ENCODE assay signal across 14 mouse cellular contexts in the genomic region with DNA sequence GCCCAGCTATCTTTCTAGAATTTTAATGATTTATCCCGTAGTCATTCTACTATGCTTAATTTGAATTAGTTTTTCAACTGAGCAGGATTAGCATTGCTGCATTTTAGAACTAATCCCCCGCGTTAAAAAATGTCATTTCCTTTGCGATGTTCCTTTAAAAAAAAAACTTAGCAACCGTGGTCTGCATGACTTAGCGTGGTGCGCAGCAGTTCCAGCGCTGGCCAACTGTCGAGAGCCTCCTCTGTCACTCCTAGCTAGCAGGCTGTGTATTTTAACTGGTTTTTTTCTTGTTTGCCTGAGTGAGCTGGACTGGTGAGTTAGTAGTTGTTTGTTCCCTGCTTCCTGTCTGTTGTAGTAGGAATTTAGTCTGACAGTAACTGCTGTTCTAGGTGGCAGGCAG. TPM values are rescaled to one million over a fixed set of nuclear protein-coding genes. Genes with fewer than 3 reads are reported as not detected.
DNase-seq lines count a peak whose midpoint lies in the region; ATAC-seq and TF ChIP-seq lines count a peak whose summit lies in the region.
"Had no signal": no experiment of that assay in that cellular context is flagged by ENCODE, and none has a peak within 500 bp of the region (broad histone marks: within the 10 kb centered on the region; RNA-seq: fewer than 3 reads in every experiment).

No protein-coding gene starts in this region.

- WGBS in kidney, adult 2 months: 51% methylated on average over 9 of the region's 9 CpGs
- WGBS in kidney, embryonic 15.5 days: 85% methylated on average over 9 of the region's 9 CpGs
- 59% methylated on average over 9 of the region's 9 CpGs for WGBS in lung, embryonic 14.5 days
- 51% methylated on average over 9 of the region's 9 CpGs for WGBS in lung, adult 2 months
- WGBS in heart, postnatal 0 days: 69% methylated on average over 9 of the region's 9 CpGs

- no peaks in the 10 kb centered on the region for H3K9me3 ChIP-seq in kidney, embryonic 15.5 days (replicated peaks)
- H3K9me3 ChIP-seq in lung, embryonic 14.5 days (ENCODE audit: low read depth, low read length): no peaks in the 10 kb centered on the region
- H3K9me3 ChIP-seq in heart, postnatal 0 days (replicated peaks; ENCODE audit: control insufficient read depth, low read length): no peaks in the 10 kb centered on the region
- H3K9me3 ChIP-seq: forebrain, embryonic 10.5 days; limb, embryonic 10.5 days had no signal

- H3K4me2 ChIP-seq in kidney, embryonic 15.5 days: no peak overlapping the region
- H3K4me2 ChIP-seq in lung, embryonic 14.5 days: no peak overlapping the region
- H3K4me2 ChIP-seq in heart, postnatal 0 days (ENCODE audit: low read depth, low read length): no peak overlapping the region

- H3K27ac ChIP-seq in kidney, adult 2 months (ENCODE audit: insufficient read depth, low read depth, low read length): no peak overlapping the region
- H3K27ac ChIP-seq in kidney, embryonic 15.5 days: no peak overlapping the region
- no peak overlapping the region for H3K27ac ChIP-seq in lung, embryonic 14.5 days (ENCODE audit: low read depth)
- peak overlapping the region; percentile 75; the same call in 1 of the 2 replicates for H3K27ac ChIP-seq in heart, postnatal 0 days (ENCODE audit: low read depth)
- H3K27ac ChIP-seq: forebrain, embryonic 10.5 days; kidney, postnatal 0 days; limb, embryonic 10.5 days; macrophage had no signal

- no peak for ATAC-seq in kidney, embryonic 15.5 days (replicated peaks; ENCODE audit: low FRiP score)
- ATAC-seq in lung, embryonic 14.5 days (ENCODE audit: insufficient read depth): no peak; the same call in 1 of the 2 replicates
- no peak for ATAC-seq in heart, postnatal 0 days (ENCODE audit: insufficient read depth, low read depth)
- no peak for ATAC-seq in erythroid progenitor cell, adult 5-6 weeks (replicated peaks; ENCODE audit: low FRiP score, poor library complexity, severe bottlenecking)
- ATAC-seq: hindbrain, embryonic 16.5 days had no signal

- H3K4me3 ChIP-seq in kidney, adult 2 months (ENCODE audit: insufficient read depth, low read depth, low read length): no peak overlapping the region
- no peak overlapping the region for H3K4me3 ChIP-seq in kidney, embryonic 15.5 days (replicated peaks)
- no peak overlapping the region for H3K4me3 ChIP-seq in lung, embryonic 14.5 days (ENCODE audit: low read depth, low read length)
- H3K4me3 ChIP-seq in lung, adult 2 months (replicated peaks; ENCODE audit: extremely low read depth, low read depth, low read length): no peak overlapping the region
- H3K4me3 ChIP-seq in heart, postnatal 0 days (ENCODE audit: low read depth, low read length): no peak overlapping the region
- H3K4me3 ChIP-seq: forebrain, embryonic 10.5 days; limb, embryonic 10.5 days had no signal

- no peak overlapping the region for H3K9ac ChIP-seq in kidney, embryonic 15.5 days
- H3K9ac ChIP-seq in lung, embryonic 14.5 days: no peak overlapping the region
- H3K9ac ChIP-seq in heart, postnatal 0 days (replicated peaks; ENCODE audit: low read depth, low read length): no peak overlapping the region

- H3K27me3 ChIP-seq in kidney, adult 2 months (replicated peaks; ENCODE audit: control insufficient read depth, insufficient read depth, low read length): no peaks in the 10 kb centered on the region
- H3K27me3 ChIP-seq in kidney, embryonic 15.5 days: no peaks in the 10 kb centered on the region
- H3K27me3 ChIP-seq in lung, embryonic 14.5 days (ENCODE audit: insufficient read depth, low read length): no peaks in the 10 kb centered on the region
- H3K27me3 ChIP-seq in heart, postnatal 0 days (ENCODE audit: control insufficient read depth, insufficient read depth, low read length): no peaks in the 10 kb centered on the region

- TF ChIP-seq CTCF in kidney, adult 2 months (conservative IDR thresholded peaks at IDR 0.05; ENCODE audit: insufficient read depth, insufficient read length, low read depth, low read length): no peak
- TF ChIP-seq CTCF in lung, embryonic 14.5 days (IDR thresholded peaks at IDR 0.05; ENCODE audit: low read depth): no peak
- TF ChIP-seq CTCF in lung, adult 2 months (IDR thresholded peaks at IDR 0.05; ENCODE audit: insufficient read depth, low read length): no peak
- TF ChIP-seq CTCF in heart, postnatal 0 days (IDR thresholded peaks at IDR 0.05; ENCODE audit: low read depth): no peak

- no peak for TF ChIP-seq POLR2A in kidney, adult 2 months (IDR thresholded peaks at IDR 0.05; ENCODE audit: low read depth, low read length)
- TF ChIP-seq POLR2A in lung, adult 2 months (IDR thresholded peaks at IDR 0.05; ENCODE audit: borderline replicate concordance, extremely low read depth, low read depth, low read length): no peak

- no peaks in the 10 kb centered on the region for H3K36me3 ChIP-seq in kidney, adult 2 months (ENCODE audit: control insufficient read depth, insufficient read depth, low read length)
- H3K36me3 ChIP-seq in kidney, embryonic 15.5 days: peaks cover 10% of the 10 kb centered on the region
- no peaks in the 10 kb centered on the region for H3K36me3 ChIP-seq in lung, embryonic 14.5 days (ENCODE audit: insufficient read depth)
- no peaks in the 10 kb centered on the region for H3K36me3 ChIP-seq in heart, postnatal 0 days (replicated peaks; ENCODE audit: control insufficient read depth, insufficient read depth, low read length)

- peak; percentile 31 for DNase-seq in kidney, adult 2 months
- DNase-seq in lung, embryonic 14.5 days: peak; percentile 56
- no peak for DNase-seq in lung, adult 2 months
- peak; percentile 35 for DNase-seq in heart, postnatal 0 days (ENCODE audit: low spot score)
- DNase-seq in right cerebral cortex, postnatal 14 days: peak; percentile 32
- DNase-seq: cerebellum, adult 2 months; thymus, adult 18-20 months had no signal

- peaks cover 22% of the 10 kb centered on the region for H3K4me1 ChIP-seq in kidney, adult 2 months (ENCODE audit: control insufficient read depth, insufficient read depth, low read length)
- H3K4me1 ChIP-seq in kidney, embryonic 15.5 days: peaks cover 12% of the 10 kb centered on the region
- H3K4me1 ChIP-seq in lung, embryonic 14.5 days (ENCODE audit: insufficient read depth): peaks cover 4% of the 10 kb centered on the region; the same call in 1 of the 2 replicates
- H3K4me1 ChIP-seq in lung, adult 2 months (ENCODE audit: control insufficient read depth, insufficient read depth, low read length): peaks cover 10% of the 10 kb centered on the region
- H3K4me1 ChIP-seq in heart, postnatal 0 days (ENCODE audit: control insufficient read depth, insufficient read depth): peaks cover 21% of the 10 kb centered on the region
- H3K4me1 ChIP-seq: limb, embryonic 10.5 days had no signal

- no peak for TF ChIP-seq EP300 in heart, postnatal 0 days (IDR thresholded peaks at IDR 0.05; ENCODE audit: low read depth)

RNA-seq across cellular contexts. Expression of gene Zfand3, which starts 48.9 kb away (rescaled TPM):
- 103 and 111 TPM in 2 replicates for polyA plus RNA-seq in kidney, adult 2 months (2012; rRNA removed)
- polyA plus RNA-seq in kidney, embryonic 15.5 days (2015; fragmentation: Nextera tagmentation; extraction: Ambion mirVana): 53.0 and 58.4 TPM in 2 replicates
- 41.2 and 47.5 TPM in 2 replicates for polyA plus RNA-seq in lung, embryonic 14.5 days (2014; fragmentation: Nextera tagmentation; extraction: Ambion mirVana)
- 93.6 and 122 TPM in 2 replicates for polyA plus RNA-seq in lung, adult 2 months (2012; rRNA removed)
- total RNA-seq in heart, postnatal 0 days (2014; rRNA removed; ENCODE audit: low replicate concordance): 77.7 and 131 TPM in 2 replicates
- 49.0 and 53.2 TPM in 2 replicates for polyA plus RNA-seq in heart, postnatal 0 days (2015; fragmentation: Nextera tagmentation; extraction: Ambion mirVana)
- 10.9 and 17.3 TPM in 2 replicates for total RNA-seq in erythroid progenitor cell, adult 5-6 weeks (2015; ENCODE audit: low replicate concordance)
- total RNA-seq in erythroid progenitor cell, adult 5-6 weeks (2017; ENCODE audit: low replicate concordance): 7.3 and 10.5 TPM in 2 replicates
